Mouse (Mus musculus): ENCODE results near the gene Farsb.

Farsb gene

DNA sequence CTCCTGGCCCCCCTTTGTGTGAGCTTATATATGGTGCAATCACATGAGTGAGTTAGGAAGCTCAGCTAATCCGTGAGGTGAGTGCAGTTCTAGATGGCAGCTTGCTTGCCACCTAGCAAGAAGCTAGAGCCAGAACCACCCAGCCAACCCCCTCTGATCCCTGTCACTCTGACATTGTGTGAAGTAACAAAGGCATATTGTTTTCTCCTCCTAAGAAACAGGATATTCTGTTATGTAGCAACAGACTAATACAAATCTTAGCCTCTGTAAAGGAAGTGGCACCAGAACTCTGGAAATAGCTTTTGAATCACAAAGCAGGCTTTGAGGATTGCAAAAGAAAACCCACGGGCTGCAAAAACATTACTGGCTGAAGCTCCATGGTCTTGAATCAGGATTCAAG, 4.3 kb downstream of the Farsb start:
- DNase-seq (ENCODE audit: low spot score in 2 of 2) = no peak

DNA sequence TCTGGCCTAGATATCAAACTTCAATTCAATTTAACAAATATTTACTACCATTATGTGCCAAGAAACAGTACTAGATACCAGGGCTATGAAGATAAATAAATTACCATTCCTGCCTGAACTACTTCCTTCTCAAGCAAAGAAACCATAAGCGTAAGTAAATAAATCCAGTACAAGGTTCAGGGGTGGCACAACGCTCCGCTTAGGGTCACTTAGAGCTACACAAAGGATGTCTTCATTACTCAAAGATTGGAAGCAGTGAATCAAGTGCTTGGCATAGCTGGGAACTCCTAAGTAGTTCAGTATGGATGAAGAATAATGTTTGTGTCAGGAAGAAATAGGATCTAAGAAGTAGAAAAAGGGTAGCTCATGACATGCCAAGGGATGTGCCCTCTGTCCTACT, 5.3 kb downstream of the Farsb start:
- DNase-seq (ENCODE audit: low spot score in 2 of 2) = no peak

GRCm38 (mm10) chr1:78472441-78472840, 16.3 kb downstream of the Farsb start:
- DNase-seq (ENCODE audit: low spot score in 2 of 2) = no peak

DNA sequence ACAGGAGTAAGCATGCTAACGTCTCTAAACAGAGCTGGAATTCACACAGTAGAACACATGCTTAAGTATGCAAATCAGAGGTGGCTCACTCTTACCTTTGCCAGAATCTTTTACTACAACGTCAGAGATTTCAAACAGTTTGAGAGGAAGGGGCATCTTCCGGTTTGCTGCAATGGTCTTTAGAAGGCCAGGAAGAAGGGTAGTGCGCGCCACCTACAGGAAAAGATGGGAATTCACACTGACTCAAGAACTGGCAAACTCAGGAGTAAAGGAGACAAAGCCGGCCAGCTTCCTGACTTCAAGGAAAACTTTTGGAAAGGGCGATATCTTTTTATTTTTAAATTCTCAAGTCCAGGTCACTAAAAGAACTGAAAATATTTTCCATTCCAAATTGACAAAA, 34.0 kb downstream of the Farsb start:
- no peak for DNase-seq (ENCODE audit: low spot score in 2 of 2)

DNA sequence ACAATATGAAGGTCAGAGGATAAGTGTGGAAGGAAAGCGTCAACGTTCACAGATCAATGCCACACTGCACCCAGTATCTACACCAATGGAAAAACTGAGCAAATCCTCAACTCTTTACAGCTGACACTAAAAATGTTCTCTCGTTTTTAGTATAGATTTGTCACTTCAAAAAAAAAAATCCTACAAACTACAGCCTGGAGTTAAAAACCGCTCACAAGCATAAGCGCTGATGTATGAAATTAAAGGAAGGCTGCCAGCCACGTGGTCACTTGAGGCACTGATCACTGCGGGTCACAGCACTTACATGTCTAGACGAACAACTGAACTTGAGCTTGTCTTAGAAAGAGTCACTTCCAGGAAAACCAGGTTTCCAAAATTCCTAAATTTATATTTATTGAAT, 34.8 kb downstream of the Farsb start:
- DNase-seq (ENCODE audit: low spot score in 2 of 2) = no peak

DNA sequence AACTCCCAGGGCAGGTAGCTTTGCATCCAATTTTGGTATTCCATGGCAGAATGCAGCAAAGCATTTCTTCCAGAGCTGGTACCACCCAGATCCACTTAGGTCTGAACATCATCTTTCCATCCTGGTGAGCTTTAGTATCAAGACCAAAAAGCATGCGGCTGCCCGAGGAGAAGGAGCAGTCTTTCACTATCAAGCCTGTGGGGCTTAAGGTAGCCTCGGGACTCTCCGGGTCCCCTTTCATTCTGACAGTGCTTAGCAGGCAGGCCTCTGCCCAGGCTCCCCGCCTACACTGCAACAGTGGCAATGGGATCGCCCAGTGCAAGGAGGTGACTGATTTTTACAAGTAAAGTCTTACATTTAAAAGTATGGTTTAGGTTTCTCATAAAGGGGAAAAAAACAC, 36.2 kb downstream of the Farsb start:
- no peak for DNase-seq (ENCODE audit: low spot score in 2 of 2)

GRCm38 (mm10) chr1:78451070-78451854, 37.4 kb downstream of the Farsb start:
- DNase-seq (ENCODE audit: low spot score in 2 of 2) = no peak

DNA sequence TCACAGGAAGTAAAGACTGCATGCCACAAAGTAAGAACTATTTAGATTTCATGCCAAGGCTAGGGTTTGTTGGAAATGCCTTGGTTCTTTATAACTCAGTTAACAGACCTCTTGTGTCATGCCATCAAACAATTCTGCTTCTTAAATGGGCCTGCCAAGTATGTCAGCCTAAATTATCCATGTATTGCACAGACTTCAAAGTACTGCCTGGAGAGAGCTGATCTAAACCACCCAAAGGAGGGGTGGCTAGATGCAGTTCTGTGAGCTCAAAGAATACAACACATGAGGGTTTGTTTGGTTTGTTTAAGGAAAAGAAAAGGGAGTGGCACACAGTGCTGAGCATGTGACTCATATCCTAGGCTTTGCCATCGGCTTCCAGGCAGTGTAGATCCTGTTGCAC, 40.6 kb downstream of the Farsb start:
- DNase-seq (ENCODE audit: low spot score in 2 of 2) = no peak

GRCm38 (mm10) chr1:78446742-78447141, 42.0 kb downstream of the Farsb start:
- no peak for DNase-seq (ENCODE audit: low spot score in 2 of 2)

DNA sequence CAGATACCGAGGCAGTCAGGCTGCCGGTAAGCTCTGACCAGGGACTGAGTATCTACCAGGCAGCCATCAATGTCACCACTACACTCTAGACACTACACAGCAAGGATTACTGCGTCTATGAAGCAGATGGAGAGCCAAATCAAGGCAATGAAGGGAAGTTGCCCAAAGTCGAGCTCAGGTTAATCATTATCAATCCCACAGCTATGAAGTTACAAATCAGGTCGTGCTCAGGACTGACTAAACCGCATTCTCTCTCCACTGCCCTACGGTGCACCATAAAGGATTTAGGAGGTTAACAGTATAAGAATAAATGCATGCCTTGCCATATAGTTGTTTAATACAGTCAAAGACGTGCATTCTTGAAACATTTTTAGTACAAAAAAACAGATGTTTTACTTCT, 42.5 kb downstream of the Farsb start:
- DNase-seq (ENCODE audit: low spot score in 2 of 2) = no peak

DNA sequence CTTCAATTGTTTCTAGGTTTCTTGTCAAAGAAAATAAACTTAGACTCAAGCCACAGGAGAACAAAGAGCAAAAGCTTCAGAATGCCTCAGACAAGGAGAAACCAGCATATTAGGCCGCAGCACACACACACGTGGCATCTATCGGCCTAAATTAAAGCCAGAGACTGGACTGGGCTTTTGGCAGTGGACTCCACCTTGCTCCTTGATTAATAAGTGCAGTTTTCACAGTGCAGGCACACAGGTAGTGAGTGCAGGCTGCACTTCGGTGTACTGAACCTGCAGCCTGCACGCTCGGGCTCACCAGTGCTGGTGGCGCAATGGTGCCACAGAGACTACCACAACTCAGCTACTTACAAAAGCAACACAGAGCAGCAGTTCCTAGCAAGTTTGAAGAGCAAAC, 45.6 kb downstream of the Farsb start:
- DNase-seq (ENCODE audit: low spot score in 2 of 2) = no peak

DNA sequence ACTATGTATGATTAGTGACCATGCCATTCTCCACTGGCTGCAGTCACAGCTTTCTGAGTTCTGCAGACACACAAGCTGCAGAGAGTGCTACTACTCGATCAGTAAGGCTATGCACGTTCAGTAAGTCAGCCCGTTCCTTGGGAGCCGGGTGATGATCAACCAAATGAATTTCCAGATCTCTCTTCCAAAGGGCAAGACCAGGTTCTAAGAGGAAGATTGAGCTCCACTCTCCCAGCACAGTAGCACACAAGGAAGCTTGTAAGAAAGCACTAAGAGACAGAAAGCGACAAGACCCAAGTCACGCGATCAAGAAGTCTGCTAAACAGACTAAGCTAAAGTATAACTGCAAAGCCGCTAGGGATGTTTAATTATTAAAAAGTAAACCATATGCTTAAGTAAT, 48.0 kb downstream of the Farsb start:
- no peak for DNase-seq (ENCODE audit: low spot score in 2 of 2)

- DNase-seq (ENCODE audit: low spot score in 2 of 2) = no peak
These were observed 51.5 kb downstream of the Farsb start for GRCm38 (mm10) chr1:78437150-78437549.

GRCm38 (mm10) chr1:78436445-78436844, 52.3 kb downstream of the Farsb start:
- no peak for DNase-seq (ENCODE audit: low spot score in 2 of 2)

GRCm38 (mm10) chr1:78435967-78436366, 52.7 kb downstream of the Farsb start:
- DNase-seq (ENCODE audit: low spot score in 2 of 2) = no peak

DNA sequence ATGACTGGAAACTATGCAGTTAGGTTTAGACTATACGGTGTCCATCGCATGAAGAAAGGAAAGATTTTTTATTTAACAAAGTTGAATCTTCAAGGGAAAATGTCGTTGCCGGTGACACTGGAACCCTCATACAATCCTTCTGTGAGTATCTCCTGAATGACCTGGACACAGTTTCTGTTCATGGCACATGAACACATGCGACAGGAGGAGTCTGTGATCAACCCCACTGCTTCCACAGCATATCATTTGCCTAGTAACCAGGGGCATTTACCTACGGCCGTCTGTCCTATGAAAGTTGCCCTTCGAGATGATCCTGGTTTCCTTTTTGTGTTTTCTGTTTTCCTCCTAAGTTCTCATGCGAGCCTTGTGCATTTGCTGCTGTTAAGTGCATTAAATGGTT, 55.2 kb downstream of the Farsb start:
- no peak for DNase-seq (ENCODE audit: low spot score in 2 of 2)

- no peak for DNase-seq (ENCODE audit: low spot score in 2 of 2)
These were observed 59.8 kb downstream of the Farsb start for GRCm38 (mm10) chr1:78428851-78429250.

- no peak for DNase-seq (ENCODE audit: low spot score in 2 of 2)
These were observed 61.9 kb downstream of the Farsb start for GRCm38 (mm10) chr1:78426841-78427240.

DNA sequence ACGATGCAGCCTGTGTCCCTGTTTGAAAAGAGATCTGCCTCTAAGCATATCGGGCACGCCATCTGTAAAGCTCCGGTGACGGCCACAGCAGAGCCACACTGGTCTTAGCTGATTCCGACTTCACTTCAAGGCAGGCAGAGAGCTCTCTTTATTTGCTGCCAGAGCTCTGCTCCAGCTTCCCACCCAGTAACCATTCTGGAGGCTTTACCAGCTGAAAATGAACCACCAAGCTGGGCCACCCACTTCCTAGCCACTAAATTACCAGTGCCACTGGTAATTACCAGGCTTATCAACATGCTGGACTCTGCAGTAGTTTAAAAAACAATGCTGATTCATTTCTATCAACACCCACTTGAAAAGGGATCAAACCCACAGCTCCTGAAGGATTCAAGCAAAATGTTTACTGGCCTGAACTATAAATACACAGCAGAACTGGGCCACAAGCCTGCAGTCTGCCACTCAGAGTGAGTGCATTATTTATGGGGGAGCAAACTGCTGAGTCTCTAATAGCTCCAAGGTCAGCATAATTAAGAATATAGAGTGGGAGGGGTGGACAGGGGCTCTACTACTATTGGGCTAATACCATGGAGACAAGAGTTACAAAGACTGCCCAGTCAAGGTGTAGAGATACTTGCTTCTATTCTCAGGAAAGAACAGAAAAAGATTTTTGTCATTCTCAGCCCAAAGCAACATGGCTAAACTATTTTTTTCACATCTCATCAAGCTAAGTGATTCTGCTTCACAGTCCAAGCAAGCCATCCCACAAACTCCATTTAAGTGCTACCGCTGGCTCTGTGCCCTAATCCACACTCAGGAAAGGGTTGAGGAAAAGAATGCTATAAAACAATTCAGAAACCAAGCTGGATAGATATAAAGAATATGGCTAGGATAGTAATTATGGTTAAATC, 62.6 kb downstream of the Farsb start:
- peak; percentile 18 to 41 for DNase-seq (ENCODE audit: low spot score in 2 of 2)

DNA sequence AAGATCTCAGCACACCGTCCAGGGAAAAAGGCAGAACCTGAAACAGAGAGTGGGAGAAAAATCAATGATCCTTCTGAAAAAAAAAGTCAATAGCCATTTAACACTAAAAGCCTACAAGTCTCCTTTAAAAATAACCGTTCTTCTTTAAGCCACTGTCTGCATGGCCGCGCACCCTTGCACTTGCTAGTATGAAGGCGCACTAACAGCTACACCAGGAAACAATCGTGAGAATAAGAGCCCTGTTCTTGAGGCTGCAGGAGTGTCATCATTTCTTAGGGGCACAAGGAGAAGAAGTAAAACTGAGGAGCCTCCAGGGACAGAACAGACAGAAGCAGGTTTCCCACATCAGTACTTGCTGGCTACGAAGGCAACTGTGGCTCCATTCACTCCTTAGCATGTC, 63.4 kb downstream of the Farsb start:
- DNase-seq (ENCODE audit: low spot score in 2 of 2) = no peak

GRCm38 (mm10) chr1:78424848-78425247, 63.8 kb downstream of the Farsb start:
- no peak for DNase-seq (ENCODE audit: low spot score in 2 of 2)

DNA sequence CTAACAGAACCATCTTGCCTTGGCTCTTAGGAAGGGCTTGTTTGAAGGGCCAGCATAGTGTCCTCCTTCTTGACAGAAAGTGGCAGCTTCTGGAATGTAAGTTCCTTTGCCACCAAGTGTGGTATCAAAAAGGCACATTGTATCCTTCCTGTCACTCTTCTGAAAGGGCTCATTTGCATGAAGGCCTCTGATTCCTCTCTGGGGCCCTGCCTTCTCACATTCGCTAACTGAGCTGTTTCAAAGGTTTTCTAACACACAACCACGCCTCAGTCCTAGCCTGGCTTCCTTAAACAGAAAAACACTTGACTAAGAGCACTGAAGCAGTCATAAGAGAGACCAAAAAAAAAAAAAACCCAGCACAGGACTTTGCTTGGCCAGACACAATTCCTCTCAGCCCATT, 66.1 kb downstream of the Farsb start:
- DNase-seq (ENCODE audit: low spot score in 2 of 2) = no peak

DNA sequence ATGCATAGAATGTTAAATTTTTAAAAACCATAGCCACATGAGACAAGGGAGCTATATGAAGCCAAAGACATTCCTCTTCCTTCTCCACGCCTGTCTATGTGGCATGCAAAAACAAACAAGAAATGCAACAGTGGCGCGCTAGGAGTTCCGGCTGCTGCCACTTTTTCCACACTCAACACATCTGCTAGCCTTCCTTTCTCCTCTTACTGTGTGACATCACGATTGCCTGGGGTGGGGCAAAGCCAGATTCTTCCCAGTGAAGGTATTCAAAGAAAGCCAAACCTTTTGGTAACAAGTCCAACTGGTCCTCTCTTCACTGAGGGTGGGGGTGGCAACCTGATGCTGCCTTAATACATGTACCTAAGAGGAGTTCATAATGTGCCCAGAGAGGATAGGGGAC, 66.9 kb downstream of the Farsb start:
- no peak for DNase-seq (ENCODE audit: low spot score in 2 of 2)
